Mouse (Mus musculus) stomach, postnatal 0 days (tissue): ENCODE results near the gene Erg. TPM values are rescaled to one million over a fixed set of nuclear protein-coding genes. Genes with fewer than 3 reads are reported as not detected.

Experiments used
- ATAC-seq: fragments of 200-750 bp; cut with Nextera tagmentation; 2 replicates; pipeline ENCODE4 v1.8.0; 2017; ENCODE audit not compliant: low FRiP score, low TSS enrichment
- DNase-seq: peaks from one replicate; pipeline ENCODE4 v3.0.0-alpha.2; 2016; ENCODE audit warnings: low spot score
- H3K27ac ChIP-seq: fragments of 300-500 bp; sonication (generic); replicated peaks from 2 replicates; pipeline ENCODE4 v1.5.1; 2014; ENCODE audit warnings: mild to moderate bottlenecking, control low read depth
- H3K27me3 ChIP-seq: fragments of 300-500 bp; sonication (generic); 2 replicates; pipeline ENCODE4 v1.6.1; 2014; ENCODE audit warnings: low read length; ENCODE audit not compliant: control insufficient read depth, insufficient read depth
- H3K36me3 ChIP-seq: fragments of 300-500 bp; sonication (generic); 2 replicates; pipeline ENCODE4 v1.6.1; 2014; ENCODE audit warnings: low read length, mixed read lengths; ENCODE audit not compliant: control insufficient read depth, insufficient read depth
- H3K4me1 ChIP-seq: fragments of 300-500 bp; sonication (generic); replicated peaks from 2 replicates; pipeline ENCODE4 v1.6.1; 2014; ENCODE audit warnings: antibody characterized with exemption; ENCODE audit not compliant: control insufficient read depth, insufficient read depth
- H3K4me2 ChIP-seq: fragments of 300-500 bp; sonication (generic); replicated peaks from 2 replicates; pipeline ENCODE4 v1.6.1; 2014; ENCODE audit warnings: low read depth, mild to moderate bottlenecking, control low read depth, moderate library complexity
- H3K4me3 ChIP-seq: fragments of 300-500 bp; sonication (generic); 2 replicates; pipeline ENCODE4 v1.5.1; 2014; ENCODE audit warnings: low read depth, low read length, control low read depth
- H3K9ac ChIP-seq: fragments of 300-500 bp; sonication (generic); 2 replicates; pipeline ENCODE4 v1.6.1; 2014; ENCODE audit warnings: mild to moderate bottlenecking, low read length, control low read depth, mixed read lengths
- H3K9me3 ChIP-seq: fragments of 300-500 bp; sonication (generic); 2 replicates; pipeline ENCODE4 v1.6.1; 2016; ENCODE audit warnings: low read length; ENCODE audit not compliant: control insufficient read depth
- CTCF ChIP-seq: IDR thresholded peaks from 2 replicates; pipeline ENCODE4 v1.5.1; 2016; ENCODE audit warnings: antibody characterized with exemption, low read depth, mild to moderate bottlenecking, moderate library complexity
- EP300 ChIP-seq: optimal IDR thresholded peaks from 2 replicates; pipeline ENCODE3; 2016; ENCODE audit warnings: antibody characterized with exemption
- WGBS: fragments of 180-500 bp; shearing (Covaris S2); extraction: QIAGEN DNeasy Blood & Tissue Kit; methylation state at CpG from one replicate; pipeline ENCODE4 v1.1.7; 2014; 5-methylcytosine and 5-hydroxymethylcytosine counted together
- polyA plus RNA-seq: library from polyadenylated mRNA; unstranded; fragments of >200 nt; fragmentation: Nextera tagmentation; extraction: Ambion mirVana; gene quantifications from 2 replicates; pipeline ENCODE4 v1.2.1, GENCODE M21; 2015

The Erg gene
- polyA plus RNA-seq, 1 experiment from 2014 or later: 2.1 TPM

DNA sequence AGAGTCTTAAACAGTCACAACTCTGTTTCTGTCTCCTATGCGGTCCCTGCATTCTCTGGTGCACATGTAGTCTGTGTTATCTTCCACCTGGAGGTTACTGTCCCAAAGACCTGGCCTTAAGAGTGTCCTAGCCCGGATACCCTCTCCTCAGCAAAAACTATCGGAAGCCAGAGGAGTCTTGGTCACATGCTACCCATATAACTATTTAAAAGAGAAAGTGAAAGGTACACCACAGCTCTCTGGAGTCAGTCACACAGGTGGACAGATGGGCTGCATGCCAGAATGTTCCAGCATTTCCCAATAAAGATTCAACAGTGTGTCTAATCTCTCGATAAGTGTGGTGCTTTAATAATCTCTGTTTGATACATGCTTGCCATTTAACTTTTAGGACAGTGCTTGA is 7.1 kb downstream of the Erg start:
- Histone ChIP-seq H3K36me3 (no peaks in the 10 kb centered on the region), H3K27me3 (no peaks in the 10 kb centered on the region; the same call in 1 of the 2 replicates), H3K9ac (no peak overlapping the region), H3K4me1 (no peaks in the 10 kb centered on the region), H3K9me3 (no peaks in the 10 kb centered on the region), H3K4me2 (no peak overlapping the region), H3K4me3 (no peak overlapping the region), H3K27ac (no peak overlapping the region)
- ATAC-seq: no peak
- TF ChIP-seq CTCF: no peak
- TF ChIP-seq EP300: no peak
- no peak for DNase-seq
- 85% methylated on average over 4 of the region's 4 CpGs for WGBS

DNA sequence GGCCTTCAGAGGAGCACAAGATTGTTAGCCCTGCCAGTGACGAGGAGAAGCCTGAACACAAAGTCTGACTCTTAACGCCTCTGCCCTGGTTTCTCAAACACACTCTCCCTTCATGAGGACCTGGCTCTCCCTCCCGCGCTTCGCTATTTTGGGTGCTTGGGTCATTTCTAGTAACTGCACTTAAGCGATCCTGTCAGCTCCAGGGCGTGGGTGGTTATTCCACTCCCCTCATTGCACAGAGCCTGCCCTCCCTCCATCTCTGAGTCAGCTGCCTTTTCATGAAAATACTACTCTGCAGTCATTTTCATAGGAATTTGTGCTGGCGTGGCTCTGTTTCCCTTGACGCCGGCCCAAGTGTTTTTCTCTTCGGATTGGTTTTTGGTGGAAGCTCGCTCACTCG is 13.2 kb downstream of the Erg start:
- Histone ChIP-seq H3K27ac (no peak overlapping the region), H3K36me3 (no peaks in the 10 kb centered on the region), H3K4me3 (no peak overlapping the region), H3K9ac (no peak overlapping the region), H3K4me1 (no peaks in the 10 kb centered on the region), H3K9me3 (no peaks in the 10 kb centered on the region), H3K4me2 (no peak overlapping the region), H3K27me3 (no peaks in the 10 kb centered on the region)
- DNase-seq: peak; percentile 16
- WGBS: 65% methylated on average over 13 of the region's 13 CpGs
- no peak for TF ChIP-seq EP300
- TF ChIP-seq CTCF: no peak
- no peak for ATAC-seq

DNA sequence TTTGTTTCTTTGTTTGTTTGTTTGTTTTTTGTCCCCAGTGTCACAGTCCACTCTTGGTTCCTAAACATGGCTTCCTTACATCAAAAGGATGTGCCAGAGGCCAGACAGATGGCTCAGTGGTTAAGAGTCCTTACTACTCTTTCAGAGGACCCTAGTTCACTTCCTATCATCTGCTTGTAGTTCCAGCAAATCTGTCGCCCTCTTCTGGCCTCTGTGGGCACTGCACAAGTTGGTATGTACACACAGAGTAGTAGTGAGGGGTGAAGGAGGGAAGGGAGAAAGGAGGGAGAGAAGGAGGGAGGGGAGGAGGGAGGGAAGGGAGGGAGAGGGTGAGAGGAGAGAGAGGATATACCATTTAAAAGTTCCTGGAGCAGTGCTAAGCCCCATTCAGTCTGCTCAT is 15.8 kb downstream of the Erg start:
- H3K9ac ChIP-seq: no peak overlapping the region
- peak; percentile 31 for DNase-seq

DNA sequence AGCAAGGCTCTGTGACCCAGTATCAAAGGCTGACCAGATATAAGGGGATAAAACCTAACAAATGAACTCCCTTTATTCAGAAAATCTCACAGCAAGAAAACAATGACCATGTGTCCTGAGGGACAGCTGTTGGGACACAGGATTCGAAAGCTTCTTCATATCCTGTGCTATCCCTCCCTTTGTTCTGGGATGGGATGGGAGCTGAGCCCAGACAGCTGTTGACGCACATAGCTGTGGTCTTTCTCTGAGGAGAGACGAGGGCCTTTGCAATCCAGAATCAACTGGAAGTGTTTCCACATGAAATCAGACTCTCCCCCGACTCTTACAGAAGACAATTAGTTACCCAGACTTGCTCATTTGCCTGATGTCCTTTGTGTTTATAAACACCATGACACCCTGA is 29.6 kb downstream of the Erg start:
- no peak for ATAC-seq
- Histone ChIP-seq H3K4me2 (no peak overlapping the region), H3K27me3 (no peaks in the 10 kb centered on the region), H3K9me3 (no peaks in the 10 kb centered on the region), H3K4me1 (no peaks in the 10 kb centered on the region), H3K36me3 (no peaks in the 10 kb centered on the region), H3K9ac (no peak overlapping the region), H3K4me3 (no peak overlapping the region), H3K27ac (no peak overlapping the region)
- no peak for TF ChIP-seq CTCF
- no peak for TF ChIP-seq EP300
- DNase-seq: no peak
- 53% methylated on average over 4 of the region's 4 CpGs for WGBS

More for the DNA sequence above, 15.8 kb downstream of the Erg start:
- Histone ChIP-seq H3K36me3 (no peaks in the 10 kb centered on the region), H3K9me3 (no peaks in the 10 kb centered on the region), H3K27ac (no peak overlapping the region), H3K4me2 (no peak overlapping the region), H3K4me1 (no peaks in the 10 kb centered on the region), H3K27me3 (no peaks in the 10 kb centered on the region), H3K4me3 (no peak overlapping the region)
- WGBS: 9% methylated on average over 1 of the region's 1 CpGs
- TF ChIP-seq CTCF (peak; percentile 69), EP300 (no peak)
- no peak for ATAC-seq

DNA sequence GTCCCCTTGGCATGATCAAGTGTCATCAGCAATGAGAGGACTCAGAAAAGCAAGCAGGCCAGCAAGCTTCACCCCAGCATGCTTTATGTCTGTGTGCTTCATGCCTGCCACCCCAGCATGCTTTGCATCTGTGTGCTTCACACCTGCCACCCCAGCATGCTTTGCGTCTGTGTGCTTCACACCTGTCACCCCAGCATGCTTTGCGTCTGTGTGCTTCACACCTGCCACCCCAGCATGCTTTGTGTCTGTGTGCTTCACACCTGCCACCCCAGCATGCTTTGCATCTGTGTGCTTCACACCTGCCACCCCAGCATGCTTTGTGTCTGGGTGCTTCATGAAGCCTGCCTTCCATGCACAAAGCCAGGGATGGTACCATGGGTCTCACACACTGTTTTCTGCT is 33.3 kb downstream of the Erg start:
- DNase-seq (no peak), ATAC-seq (no peak)
- H3K4me2 ChIP-seq: no peak overlapping the region
- 88% methylated on average over 2 of the region's 2 CpGs for WGBS
- H3K9me3 ChIP-seq: no peaks in the 10 kb centered on the region
- no peaks in the 10 kb centered on the region for H3K36me3 ChIP-seq
- H3K27me3 ChIP-seq: no peaks in the 10 kb centered on the region
- no peak overlapping the region for H3K4me3 ChIP-seq
- no peak for TF ChIP-seq EP300
- no peak for TF ChIP-seq CTCF
- H3K27ac ChIP-seq: no peak overlapping the region
- H3K4me1 ChIP-seq: no peaks in the 10 kb centered on the region
- H3K9ac ChIP-seq: no peak overlapping the region

DNA sequence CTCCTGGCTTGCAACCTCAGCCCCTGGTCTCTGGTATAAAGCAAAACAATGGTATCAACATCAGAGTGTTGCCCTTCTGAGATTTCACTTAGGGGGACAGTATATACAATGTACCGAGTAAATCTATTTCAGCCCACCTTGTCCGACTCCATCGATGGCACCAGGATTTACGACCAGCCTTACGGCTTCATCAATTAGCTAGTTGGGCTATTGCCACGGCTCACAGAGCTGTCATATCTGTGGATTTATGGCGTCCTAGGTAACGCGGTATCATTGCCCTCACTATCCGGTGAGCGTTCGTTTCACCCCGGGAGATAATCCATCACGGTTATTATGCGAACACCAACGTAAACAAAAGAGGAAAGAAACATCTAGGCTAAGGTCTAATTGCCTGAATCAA is 33.9 kb downstream of the Erg start:
- no peak for TF ChIP-seq EP300
- no peak for TF ChIP-seq CTCF
- Histone ChIP-seq H3K4me1 (no peaks in the 10 kb centered on the region), H3K36me3 (no peaks in the 10 kb centered on the region), H3K9me3 (no peaks in the 10 kb centered on the region), H3K9ac (no peak overlapping the region), H3K4me3 (no peak overlapping the region), H3K4me2 (no peak overlapping the region), H3K27ac (no peak overlapping the region), H3K27me3 (no peaks in the 10 kb centered on the region)
- ATAC-seq (no peak), DNase-seq (no peak)
- 37% methylated on average over 16 of the region's 16 CpGs for WGBS
